Mouse (Mus musculus) thymus, postnatal 10 days (tissue): ENCODE results near the gene Ass1.
A peak's percentile ranks its signal among the peaks of the same experiment; 100 is the strongest.

Experiments
- DNase-seq, 2 experiments: peaks; one replicate each; pipeline ENCODE4 v3.0.0; 2021; ENCODE audit warnings: low spot score in 2 of 2

Ass1 gene

DNA sequence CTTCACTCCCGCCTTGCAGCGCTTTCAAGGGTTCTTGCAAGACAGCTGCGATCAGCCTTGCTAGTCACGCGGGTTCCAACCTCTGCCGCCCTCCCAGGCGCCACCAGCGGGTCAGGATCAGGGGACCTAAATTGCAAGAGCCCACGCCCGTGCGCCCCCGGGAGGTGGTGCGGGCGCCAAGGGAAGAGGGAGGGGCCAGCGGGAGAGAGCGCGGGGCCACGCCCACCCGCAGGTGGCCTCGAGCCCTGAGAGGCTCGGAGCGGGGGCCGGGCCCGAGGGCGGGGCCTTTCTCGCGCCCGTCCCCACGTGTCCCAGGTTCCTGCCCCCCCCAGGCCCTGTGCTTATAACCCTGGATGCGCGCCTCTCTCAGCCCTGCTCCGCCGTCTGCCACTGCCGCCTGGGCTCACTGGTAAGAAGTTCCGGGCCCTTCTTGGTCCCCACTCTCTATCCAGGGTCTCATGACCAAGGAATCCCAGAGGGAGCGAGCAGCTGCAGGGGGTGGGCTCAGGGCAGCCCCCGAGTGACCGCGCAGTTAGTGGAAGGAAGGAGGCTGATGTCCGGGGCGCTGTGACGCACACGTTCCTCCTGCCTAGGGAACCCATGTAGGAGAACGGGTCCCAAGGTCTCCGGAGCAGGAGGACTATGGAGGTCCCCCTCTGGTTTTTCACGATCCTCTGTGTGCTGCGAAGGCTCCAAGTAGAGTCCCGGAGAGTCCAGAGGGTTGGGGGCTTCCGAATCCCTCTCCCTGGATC lies at the start of gene Ass1:
Gene Ass1 (plus strand): TSS at position 277 of the 752 bp plus-strand sequence.
- peak; percentile 88 for DNase-seq

DNA sequence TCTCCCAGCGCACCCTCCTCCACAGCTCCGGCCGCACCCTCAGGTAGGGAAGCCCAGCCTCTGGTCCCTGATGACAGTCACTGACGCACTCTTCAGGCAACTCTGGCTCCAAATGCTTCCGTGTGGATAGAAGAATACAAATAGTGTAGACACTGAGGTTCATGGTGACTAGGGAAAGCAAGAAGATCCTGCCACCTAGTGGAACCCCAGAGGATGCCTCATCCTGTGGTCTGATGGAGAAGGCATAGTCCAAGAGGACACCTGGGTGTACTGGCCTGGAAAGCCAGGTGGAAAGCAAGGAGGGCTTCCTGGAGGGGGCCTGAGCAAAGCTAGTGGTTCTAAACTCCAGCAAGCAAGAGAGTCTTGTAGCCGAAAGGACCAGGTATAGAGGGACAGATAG lies 49.1 kb upstream of the Ass1 start:
- DNase-seq, result no peak

DNA sequence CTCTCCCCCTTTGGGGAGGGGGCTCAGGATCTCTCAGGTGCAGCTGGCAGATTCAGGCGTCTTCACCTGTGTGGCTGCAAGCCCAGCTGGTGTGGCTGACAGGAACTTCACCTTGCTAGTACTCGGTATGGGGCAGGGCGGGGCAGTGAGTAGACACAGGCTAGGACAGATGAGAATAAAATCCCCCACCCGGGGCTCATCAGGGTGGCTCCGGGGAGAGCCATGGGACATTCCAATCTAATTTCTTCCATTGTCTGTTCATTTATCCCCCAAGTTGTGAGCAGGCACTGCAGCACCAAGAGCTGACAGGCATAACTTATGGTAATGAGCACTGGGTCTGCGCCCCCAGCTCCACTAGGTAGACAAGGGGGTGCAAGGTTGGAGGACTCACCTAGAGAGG lies 47.4 kb upstream of the Ass1 start:
- no peak for DNase-seq

GRCm38 (mm10) chr2:31431477-31431876 lies 38.5 kb upstream of the Ass1 start:
- no peak for DNase-seq

GRCm38 (mm10) chr2:31434746-31435145 lies 35.3 kb upstream of the Ass1 start:
- DNase-seq, result no peak

DNA sequence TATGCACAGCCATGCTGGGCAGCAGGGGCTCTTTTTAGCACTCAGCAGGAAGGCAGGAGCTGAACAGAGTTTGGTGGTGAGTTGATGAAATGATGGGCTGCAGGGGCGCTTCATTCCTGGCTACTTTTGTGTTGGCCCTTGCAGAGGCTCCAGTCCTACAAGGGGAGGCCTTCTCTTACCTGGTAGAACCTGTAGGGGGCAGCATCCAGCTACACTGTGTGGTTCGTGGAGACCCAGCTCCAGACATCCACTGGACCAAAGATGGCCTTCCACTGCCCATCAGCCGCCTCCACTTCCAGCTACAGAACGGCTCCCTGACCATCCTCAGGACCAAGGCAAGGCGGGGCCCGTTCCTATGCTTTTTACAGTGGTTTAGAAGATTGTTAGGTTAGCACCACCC lies 34.4 kb upstream of the Ass1 start:
- DNase-seq, result no peak

DNA sequence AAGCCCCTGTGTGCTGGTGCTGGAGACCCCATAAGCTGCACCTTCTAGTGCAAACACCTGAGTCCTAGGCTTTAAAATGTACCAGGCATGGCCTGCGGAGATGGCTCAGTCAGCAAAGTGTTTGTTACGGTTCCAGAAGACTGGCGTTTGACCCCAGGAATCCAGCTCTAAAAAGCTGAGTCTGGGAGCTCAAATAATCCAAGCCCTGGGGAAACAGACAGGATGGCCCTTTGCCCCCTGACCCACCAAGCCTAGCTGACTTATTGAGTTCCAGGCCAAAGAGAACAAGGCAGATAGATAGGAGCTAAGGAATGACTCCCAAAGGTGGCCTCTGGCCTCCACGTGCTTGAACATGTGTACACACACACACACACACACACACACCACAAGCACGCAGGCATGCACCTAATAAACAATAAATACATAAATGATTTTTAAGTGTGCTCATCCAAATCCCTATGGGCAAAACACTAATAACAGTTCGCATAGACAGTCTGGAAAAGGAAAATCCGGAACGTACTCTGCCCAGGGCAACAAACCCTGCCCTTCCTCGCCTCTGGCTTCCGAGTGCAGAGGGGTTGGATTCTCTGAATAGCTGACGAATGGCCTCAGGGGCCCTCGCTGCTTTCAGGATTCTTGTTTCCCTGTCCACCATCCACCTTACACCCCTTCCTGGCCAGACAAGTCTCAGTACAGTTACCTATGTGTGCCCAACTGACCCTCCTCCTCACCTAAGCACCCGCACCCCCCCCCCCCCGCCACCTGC lies 32.3 kb upstream of the Ass1 start:
- DNase-seq, result no peak

DNA sequence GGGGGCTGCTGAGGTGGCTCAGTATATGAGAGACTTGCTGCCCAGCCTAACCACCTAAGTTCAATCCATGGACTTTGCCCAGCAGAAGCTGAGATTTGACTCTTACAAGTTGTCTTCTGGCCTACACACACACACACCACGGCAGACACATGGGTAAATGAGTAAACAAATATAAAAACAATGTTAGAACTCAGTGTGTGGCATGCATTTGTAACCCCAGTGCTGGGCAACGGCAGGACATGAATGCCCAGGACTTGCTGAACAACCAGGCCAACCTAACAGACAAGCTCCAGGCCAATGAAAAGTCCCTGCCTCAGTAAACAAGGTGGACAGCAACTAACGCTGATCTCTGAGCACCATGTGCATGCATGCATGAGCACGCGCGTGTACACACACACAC lies 30.4 kb upstream of the Ass1 start:
- DNase-seq, result no peak

GRCm38 (mm10) chr2:31442480-31443160 lies 27.4 kb upstream of the Ass1 start:
- no peak for DNase-seq

GRCm38 (mm10) chr2:31446036-31446435 lies 24.0 kb upstream of the Ass1 start:
- DNase-seq, result no peak

GRCm38 (mm10) chr2:31446456-31446855 lies 23.6 kb upstream of the Ass1 start:
- no peak for DNase-seq

DNA sequence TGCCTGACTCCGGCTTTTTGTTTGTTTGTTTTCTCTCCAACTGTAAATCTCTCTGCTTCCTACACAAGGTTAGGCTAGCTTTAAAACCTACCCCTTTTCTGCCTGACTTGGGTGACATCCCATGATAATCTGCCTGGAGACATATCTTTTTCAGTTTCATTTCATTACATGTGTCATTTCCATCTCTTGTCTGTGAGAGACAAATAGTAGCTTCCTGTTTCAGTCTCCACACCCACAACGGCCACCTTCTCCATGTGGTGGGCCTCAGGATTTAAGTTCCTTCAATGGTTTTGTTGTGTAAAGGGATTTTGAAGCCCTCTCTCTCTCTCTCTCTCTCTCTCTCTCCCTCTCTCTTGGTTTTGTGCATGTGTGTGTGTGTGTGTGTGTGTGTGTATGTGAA lies 22.5 kb upstream of the Ass1 start:
- DNase-seq, result no peak

DNA sequence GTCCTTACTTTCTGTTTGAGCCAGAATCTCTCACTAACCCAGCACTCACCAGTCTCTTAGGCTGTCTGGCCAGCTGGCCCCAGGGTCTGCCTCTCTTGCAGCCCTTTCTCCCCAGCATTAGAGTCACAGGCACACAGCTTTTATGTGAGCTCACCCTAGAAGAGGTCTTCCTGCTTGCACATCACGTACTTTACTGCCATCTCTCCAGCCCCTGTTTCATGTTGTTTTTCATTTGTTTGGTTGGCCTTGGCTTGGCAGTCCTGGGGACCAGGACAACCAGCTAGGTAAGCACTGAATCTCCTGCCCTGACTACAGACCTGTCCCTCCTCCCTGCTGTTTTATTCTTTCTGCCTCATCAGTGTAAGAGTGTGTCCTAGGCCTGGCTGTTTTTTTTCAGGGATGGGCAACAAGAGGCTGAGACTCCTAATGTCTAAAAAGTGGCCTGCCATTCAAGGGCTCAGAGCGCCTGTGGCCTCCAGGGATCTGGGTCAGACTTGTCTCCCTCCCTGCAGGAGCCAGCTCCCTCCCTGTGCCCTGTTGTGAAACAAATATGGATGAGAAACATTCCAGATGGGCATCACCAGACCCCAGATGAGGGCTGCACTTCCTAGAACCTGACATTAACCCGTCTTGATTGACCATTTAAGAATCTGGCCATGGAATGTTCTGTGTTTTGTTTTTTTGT lies 21.1 kb upstream of the Ass1 start:
- DNase-seq, result no peak

- no peak for DNase-seq
These were observed 20.6 kb upstream of the Ass1 start for GRCm38 (mm10) chr2:31449441-31449815.

GRCm38 (mm10) chr2:31449902-31450301 lies 20.1 kb upstream of the Ass1 start:
- no peak for DNase-seq

- DNase-seq, result no peak
These were observed 19.3 kb upstream of the Ass1 start for GRCm38 (mm10) chr2:31450661-31451060.

GRCm38 (mm10) chr2:31451530-31451929 lies 18.5 kb upstream of the Ass1 start:
- DNase-seq, result peak; percentile 25 to 43

DNA sequence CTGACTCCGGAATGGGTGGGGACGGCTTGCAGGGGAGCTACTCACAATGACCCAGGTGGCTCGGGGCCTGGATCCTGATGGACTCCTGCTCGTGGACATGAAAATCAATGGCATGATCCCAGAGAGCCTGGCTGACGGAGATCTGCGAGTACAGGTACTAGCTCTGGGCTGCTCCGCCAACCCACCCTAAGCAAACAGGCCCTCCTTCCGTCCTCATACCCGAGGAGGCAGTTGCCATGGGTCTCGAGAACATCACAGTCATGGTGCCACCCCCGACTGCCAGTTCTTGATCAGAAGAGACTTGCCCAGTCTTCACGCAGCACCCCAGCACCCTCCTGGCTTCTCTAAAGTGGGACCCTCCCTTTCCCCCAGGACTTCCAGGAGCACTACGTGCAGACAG lies 17.0 kb upstream of the Ass1 start:
- DNase-seq, result no peak

DNA sequence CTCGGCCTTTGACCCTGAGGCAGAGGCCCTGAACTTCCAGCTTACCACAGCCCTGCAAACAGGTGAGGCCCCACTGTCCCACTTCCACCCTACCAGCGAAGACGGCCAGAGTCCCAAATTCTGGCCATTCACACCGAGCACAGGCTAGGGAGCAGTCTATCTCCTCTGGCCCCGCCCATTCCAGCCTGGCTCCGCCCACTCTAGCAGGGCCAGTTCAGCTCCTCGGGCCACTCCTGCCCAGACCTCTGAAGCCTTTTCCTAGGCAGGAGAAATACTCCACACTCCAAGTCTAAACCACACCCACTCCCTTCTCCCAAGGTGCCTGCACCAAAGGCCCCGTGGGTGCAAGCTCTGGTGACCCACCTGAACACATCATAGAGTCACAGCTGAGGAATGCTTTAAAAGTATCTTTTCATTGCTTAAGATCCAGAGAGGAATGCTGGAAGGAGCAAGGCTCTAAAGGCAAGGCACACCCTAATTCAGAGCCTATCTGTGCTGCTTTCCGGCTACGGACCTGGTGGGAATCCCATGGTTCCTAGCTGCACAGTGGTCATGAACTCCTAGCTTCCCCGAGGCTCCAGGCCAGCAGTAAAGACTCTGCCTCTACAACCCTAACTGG lies 16.3 kb upstream of the Ass1 start:
- DNase-seq, result no peak

GRCm38 (mm10) chr2:31454280-31454679 lies 15.7 kb upstream of the Ass1 start:
- DNase-seq, result no peak

GRCm38 (mm10) chr2:31455418-31455817 lies 14.6 kb upstream of the Ass1 start:
- no peak for DNase-seq

- no peak for DNase-seq
These were observed 11.5 kb upstream of the Ass1 start for GRCm38 (mm10) chr2:31458460-31458859.
